Mouse (Mus musculus) stomach, postnatal 0 days (tissue): ENCODE results near the gene Hoxa9.

Experiments used
- CTCF ChIP-seq: IDR thresholded peaks from 2 replicates; pipeline ENCODE4 v1.5.1; 2016; ENCODE audit warnings: antibody characterized with exemption, low read depth, mild to moderate bottlenecking, moderate library complexity
- EP300 ChIP-seq: optimal IDR thresholded peaks from 2 replicates; pipeline ENCODE3; 2016; ENCODE audit warnings: antibody characterized with exemption

DNA sequence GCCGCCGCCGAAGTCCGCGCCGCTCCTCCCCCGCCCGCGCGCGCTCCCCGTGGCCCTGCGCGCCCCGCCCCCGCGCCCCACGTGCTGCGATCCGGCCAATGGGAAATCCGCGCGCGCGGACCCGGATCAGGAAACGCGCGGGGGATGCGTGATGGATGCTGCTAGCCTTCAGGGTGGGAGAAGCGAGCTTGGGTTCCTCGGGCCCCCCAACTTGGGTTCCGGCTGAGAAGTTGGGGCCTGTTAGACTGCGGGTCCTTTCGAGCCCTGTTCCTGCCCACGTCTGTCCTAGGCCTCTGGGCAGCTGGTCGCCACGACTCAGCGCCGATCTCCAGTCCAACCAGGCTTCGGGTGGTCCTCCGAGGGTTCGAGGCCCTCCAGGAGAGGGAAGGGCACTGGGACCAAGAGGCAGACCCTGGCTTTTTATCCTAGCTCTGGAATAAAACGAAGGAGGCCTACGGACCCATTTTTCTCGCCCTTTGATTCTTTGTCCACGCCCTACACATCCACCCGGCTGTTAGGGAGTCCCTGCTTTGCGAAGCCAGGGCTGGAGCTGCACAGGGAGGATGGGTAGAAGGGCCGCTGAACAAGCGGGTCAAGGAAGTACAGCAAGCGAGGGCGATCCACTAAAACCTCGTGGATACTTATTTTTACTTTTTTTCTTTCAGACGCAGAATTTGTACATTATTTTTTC lies 38.9 kb downstream of the Hoxa9 start:
- no peak for TF ChIP-seq CTCF
- no peak for TF ChIP-seq EP300
